Mouse (Mus musculus) frontal cortex, postnatal 36 days (tissue): Measurements from ENCODE around the gene Ttc29.
A peak's percentile ranks its signal among the peaks of the same experiment; 100 is the strongest.

Experiments
- DNase-seq, 2 experiments: peaks; one replicate each; pipeline ENCODE4 v3.0.0; 2022; ENCODE audit warnings: low spot score in 2 of 2

Ttc29 gene

GRCm38 (mm10) chr8:78423937-78424336 is 210.8 kb downstream of the Ttc29 start:
- no peak for DNase-seq

DNA sequence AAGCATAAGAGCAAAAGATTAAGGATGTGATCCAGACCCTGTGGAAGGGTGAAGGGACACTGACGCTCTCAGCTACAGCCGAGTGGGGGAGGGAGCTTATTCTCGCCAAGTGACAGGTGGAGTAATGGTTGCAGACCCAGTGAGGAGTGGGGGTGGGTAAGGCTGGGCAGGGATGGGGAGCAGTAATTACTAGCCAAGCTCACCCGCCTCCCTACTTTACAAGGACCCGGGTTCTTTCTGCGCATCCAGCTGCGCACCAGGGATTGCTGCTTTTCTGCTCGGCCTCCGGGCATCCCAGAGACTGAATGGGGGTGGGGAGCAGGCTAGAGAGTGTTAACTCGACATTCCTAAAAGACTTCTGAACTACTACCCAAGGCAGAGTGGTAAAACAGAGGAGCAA is 213.4 kb downstream of the Ttc29 start:
- DNase-seq: no peak

DNA sequence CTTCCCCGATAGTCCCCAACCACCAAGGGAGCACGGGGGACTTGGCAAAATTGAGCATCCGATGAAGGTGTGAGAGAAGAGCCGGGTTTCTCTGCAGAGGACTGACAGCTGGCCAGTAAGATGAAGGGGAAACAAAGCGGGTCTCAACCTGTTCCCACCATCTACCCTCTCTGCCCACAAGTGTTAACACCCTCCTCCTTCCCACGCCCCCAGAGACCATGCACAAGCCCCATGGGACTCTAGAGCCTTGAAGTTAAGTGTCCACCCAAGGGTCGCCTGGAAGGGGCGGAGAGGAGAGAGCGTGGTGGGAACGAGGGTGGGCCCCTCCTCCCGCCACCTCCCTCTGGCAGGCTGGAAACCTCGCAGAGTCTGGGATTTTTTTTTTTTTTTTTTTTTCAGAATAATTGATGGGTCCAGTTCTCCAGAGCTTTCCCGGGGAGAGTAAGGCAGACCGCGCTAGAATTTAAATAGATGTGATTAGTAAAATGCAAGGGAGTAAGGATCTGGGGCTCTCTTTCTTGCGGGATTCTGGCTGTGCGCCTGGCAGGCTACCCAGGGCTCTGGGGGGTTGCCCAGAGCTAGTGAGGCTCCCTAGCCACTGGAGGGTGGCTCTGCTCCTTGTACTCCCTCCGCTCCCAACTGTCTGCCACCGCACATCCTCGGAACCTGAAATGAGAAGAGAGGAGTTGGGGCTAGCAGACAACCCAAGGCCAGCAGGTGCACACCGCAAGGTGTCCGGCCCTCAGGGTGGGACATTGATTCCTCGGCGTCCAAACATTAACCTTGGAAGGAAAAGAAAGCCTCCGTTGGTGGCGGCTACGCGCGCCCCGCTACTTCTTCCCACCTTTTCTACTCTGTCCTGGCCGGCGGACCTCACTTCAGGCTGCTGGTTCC is 214.0 kb downstream of the Ttc29 start:
- no peak for DNase-seq

DNA sequence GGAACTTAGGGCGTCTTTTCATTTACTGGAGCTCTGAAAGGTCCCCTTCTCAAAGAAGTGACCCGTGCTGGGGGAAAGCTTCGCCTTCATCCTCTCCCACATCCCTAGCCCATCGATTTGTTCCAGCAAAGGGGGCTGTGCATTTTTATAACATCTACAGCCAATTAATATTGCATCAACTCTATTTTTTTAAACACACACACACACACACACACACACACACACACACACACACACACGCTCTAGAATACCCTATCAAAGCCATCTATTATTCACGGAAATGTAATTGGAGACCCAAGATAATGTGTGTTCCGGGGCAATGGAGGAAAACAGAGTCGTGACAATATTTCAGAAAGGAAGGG is 214.7 kb downstream of the Ttc29 start:
- no peak for DNase-seq

DNA sequence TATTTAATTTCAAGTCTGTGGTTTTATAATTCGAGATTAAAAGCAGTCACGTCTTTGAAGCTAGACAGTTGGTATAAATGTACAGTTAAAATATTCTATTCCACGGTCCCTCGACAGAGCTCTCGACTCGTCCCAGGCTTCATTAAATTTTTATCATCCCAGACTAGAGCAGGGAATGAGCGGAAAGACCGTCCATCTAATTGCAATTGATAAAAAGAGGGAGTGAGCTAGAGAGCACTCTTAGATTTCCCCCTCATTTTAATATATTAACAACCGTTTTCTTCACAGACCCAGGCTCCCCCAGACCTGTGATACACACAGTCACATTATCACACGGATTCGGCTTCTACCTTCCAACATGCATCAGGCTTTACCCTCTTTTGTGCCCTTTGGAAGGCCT is 215.1 kb downstream of the Ttc29 start:
- no peak for DNase-seq

DNA sequence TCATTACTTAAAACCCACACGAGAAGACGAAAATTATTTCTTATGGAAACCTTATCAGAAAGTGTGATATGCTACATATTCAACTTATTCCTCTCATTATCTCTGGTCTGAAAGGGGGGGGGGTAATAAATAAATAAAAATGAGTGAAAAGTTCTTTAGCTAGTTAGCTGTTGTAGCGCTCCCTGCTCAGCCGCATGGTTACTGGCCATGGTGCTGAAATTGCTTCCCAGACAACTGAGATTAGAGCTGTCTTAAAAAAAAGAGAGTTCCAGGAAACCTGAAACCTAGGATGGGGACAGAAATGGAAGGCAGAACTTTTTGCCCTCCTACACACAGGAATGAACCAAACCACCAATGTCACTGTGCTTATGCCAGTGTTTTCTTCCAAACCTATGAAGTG is 218.3 kb downstream of the Ttc29 start:
- DNase-seq: no peak

DNA sequence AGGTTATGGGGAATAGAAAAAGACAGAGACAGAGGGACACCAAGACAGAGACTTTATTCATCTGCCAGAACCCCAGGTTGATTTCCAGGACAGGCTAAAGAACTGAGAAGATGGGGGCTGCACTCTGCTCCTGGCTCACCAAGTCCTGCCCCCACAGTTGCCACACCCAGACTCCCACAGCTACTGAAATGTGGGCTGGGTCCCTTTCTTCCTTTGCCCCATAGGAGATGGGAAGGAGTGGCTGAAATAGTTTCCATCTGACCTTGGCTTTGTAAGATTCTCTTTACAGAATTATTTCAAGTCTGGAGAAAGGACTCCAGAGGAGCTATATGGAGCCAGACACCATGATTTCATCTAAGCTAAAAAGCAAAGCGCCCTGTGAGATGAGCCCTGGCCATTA is 219.4 kb downstream of the Ttc29 start:
- no peak for DNase-seq

GRCm38 (mm10) chr8:78433318-78433717 is 220.2 kb downstream of the Ttc29 start:
- no peak for DNase-seq

DNA sequence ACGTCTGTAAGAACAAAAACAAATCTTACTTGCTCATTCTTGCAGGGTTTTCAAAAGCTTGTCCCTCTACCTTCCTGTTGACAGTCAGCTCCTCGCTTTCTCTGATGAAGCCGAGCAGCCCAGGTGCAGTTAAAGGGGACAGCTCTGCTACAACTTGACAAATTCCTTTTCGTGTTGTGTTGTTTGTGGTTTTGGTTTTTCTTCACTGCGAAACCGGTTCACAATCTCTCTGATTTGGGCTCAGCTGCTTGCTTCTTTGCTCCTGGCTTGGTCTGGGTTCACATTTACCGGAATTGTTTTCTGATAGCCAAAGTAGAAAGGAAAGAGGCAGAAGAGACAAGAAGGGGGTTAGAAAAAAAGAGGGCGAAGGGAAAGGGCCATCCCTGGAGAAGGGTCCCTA is 221.2 kb downstream of the Ttc29 start:
- no peak for DNase-seq

- DNase-seq: no peak
Observed at GRCm38 (mm10) chr8:78434823-78435623, 221.9 kb downstream of the Ttc29 start.

- DNase-seq: no peak
Observed at GRCm38 (mm10) chr8:78435624-78435960, 222.5 kb downstream of the Ttc29 start.

GRCm38 (mm10) chr8:78436071-78436651 is 223.1 kb downstream of the Ttc29 start, which contains the start of gene Pou4f2:
Gene Pou4f2 (minus strand): TSS chr8:78436645.
- DNase-seq: peak in 1 of 2 experiments; percentile 38

DNA sequence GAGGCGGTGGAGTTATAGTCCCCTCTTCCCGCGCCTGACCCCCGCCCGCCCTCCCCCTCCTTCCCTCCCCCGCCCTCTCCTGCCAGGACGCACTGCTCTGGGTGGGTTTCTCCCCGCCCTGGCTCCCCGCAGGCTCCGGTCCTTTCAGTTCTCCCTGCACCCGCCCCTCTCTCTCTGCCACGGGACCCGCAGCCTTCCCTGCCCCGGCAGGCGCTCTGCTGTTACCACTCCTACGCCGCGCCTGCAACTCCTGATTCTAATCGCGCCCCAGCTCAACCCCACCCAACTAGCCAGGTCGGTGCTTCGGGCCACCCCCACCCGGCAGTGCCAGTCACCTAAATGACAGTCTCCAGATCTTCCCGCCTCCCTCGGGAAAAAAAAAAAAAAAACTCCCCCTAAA is 223.6 kb downstream of the Ttc29 start:
- DNase-seq: no peak

DNA sequence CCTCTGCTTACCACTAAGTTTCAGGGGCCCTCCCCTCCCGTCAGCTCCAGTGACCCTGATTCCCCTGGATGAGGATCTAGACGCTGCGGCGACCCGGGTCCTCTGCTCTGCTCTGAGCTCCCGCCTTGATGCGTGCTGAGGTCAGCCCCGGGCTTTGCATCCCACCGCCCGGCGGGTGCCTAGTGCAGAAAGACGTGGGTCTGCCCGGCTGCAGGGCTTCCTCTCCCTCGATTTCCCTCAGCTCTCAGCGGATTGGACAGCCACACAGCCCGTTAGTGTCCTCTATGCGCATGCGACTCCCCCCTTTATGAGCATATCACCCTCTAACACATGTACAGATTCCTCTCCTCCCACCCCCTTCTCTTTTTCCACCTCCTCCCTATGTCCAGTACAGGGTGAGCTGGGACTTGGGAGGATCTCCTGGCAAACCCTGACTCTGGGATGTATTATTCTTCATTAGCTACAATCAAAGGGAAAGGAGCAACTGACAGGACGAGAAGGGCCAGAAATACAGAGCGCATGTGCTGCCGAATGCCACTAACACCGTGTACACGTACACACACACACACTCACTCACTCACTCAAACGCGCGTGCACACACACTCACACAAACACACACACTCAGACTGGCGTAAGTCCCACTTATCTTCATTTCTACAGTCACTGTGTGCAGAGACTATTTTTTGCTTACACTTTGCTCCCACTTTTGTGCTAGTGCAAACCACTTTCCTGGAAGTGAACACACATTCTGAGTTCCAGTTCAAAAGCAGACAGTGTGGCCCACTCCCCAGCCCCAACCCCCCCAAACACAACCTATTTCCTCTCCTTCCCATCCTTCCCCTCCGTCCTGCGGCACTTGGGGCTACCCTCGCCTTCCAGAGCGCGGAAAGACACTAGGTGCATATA is 224.3 kb downstream of the Ttc29 start:
- DNase-seq: no peak

- DNase-seq: no peak
Observed at GRCm38 (mm10) chr8:78438121-78438520, 225.0 kb downstream of the Ttc29 start.

DNA sequence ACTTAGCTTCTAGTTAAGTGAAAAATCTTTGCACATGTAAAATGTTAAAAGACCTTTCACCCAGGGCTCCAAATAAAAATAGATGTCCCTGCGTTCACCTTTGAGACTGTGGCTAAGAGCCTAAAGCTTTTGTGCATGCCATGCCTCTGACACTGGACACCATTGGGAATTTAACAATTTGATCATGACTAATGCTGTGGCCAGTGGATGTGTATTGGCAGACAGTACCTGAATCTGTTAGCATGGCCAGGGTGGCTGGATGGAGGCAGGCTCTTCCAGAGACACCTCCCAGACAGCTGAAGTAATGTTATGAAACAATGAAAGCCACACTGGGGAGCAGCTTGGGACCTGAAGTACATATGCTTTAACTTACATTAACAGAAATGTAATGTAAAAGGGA is 229.7 kb downstream of the Ttc29 start:
- DNase-seq: no peak
